Mouse (Mus musculus) kidney, embryonic 14.5 days (tissue): ENCODE measurements around the gene Mlip. TPM values are rescaled to one million over a fixed set of nuclear protein-coding genes. Genes with fewer than 3 reads are reported as not detected.
"Not testable (repeated sequence)": the region's sequence is repeated elsewhere in the genome, so short reads cannot be mapped to it uniquely, and the experiment has no call there.

Experiments used
- ATAC-seq: fragments of 200-750 bp; cut with Nextera tagmentation; 2 replicates; pipeline ENCODE4 v1.8.0; 2017; ENCODE audit warnings: moderate number of reproducible peaks, mild to moderate bottlenecking, moderate TSS enrichment, moderate library complexity; ENCODE audit not compliant: low FRiP score, low TSS enrichment
- H3K27ac ChIP-seq: fragments of 300-500 bp; sonication (generic); 2 replicates; pipeline ENCODE4 v1.5.1; 2014; ENCODE audit warnings: low read depth, mild to moderate bottlenecking, low read length, moderate library complexity, mixed read lengths
- H3K27me3 ChIP-seq: fragments of 300-500 bp; sonication (generic); 2 replicates; pipeline ENCODE4 v1.6.1; 2014; ENCODE audit warnings: mild to moderate bottlenecking, low read length; ENCODE audit not compliant: control insufficient read depth, insufficient read depth
- H3K36me3 ChIP-seq: fragments of 300-500 bp; sonication (generic); 2 replicates; pipeline ENCODE4 v1.6.1; 2014; ENCODE audit warnings: low read length, mixed read lengths; ENCODE audit not compliant: control insufficient read depth, insufficient read depth
- H3K4me1 ChIP-seq: fragments of 300-500 bp; sonication (generic); 2 replicates; pipeline ENCODE4 v1.6.1; 2014; ENCODE audit warnings: low read length, mixed read lengths; ENCODE audit not compliant: control insufficient read depth, insufficient read depth
- H3K4me2 ChIP-seq: fragments of 300-500 bp; sonication (generic); replicated peaks from 2 replicates; pipeline ENCODE4 v1.6.1; 2014; ENCODE audit warnings: low read depth, mild to moderate bottlenecking, low read length
- H3K4me3 ChIP-seq: fragments of 300-500 bp; sonication (generic); 2 replicates; pipeline ENCODE4 v1.5.1; 2014; ENCODE audit warnings: mild to moderate bottlenecking, low read length
- H3K9ac ChIP-seq: fragments of 300-500 bp; sonication (generic); 2 replicates; pipeline ENCODE4 v1.6.1; 2014; ENCODE audit warnings: low read depth, mild to moderate bottlenecking, low read length, moderate library complexity
- H3K9me3 ChIP-seq: fragments of 300-500 bp; sonication (generic); 2 replicates; pipeline ENCODE4 v1.6.1; 2016; ENCODE audit warnings: low read length; ENCODE audit not compliant: control insufficient read depth
- WGBS: fragments of 180-500 bp; shearing (Covaris S2); extraction: QIAGEN DNeasy Blood & Tissue Kit; methylation state at CpG from one replicate; pipeline ENCODE4 v1.1.7; 2014; 5-methylcytosine and 5-hydroxymethylcytosine counted together
- polyA plus RNA-seq: library from polyadenylated mRNA; unstranded; fragments of >200 nt; fragmentation: Nextera tagmentation; extraction: Ambion mirVana; gene quantifications from 2 replicates; pipeline ENCODE4 v1.2.1, GENCODE M21; 2014

Mlip gene
- polyA plus RNA-seq, 1 experiment from 2014 or later = not detected

DNA sequence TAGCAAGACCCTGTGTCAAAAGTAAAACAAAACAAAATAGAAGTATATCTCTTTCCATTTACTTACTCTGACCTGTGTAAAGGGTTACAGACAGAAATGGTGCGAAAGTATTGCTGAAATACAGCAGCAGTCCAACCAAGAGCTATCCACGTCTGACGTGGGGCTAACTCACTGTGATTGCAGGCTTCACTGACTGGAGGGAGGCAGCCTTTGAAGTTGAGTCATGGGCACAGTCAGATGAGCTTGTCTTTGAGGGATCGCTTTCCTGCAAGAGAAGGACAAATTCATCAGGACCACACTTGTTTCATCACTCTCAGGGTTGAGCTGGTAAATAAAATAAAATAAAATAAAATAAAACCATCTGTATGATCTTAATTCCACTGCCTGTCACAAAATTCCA is 31.2 kb upstream of the Mlip start:
- 45% methylated on average over 4 of the region's 4 CpGs for WGBS
- Histone ChIP-seq H3K36me3 (no peaks in the 10 kb centered on the region), H3K4me1 (no peaks in the 10 kb centered on the region), H3K9ac (no peak overlapping the region), H3K4me3 (no peak overlapping the region), H3K4me2 (no peak overlapping the region), H3K9me3 (no peaks in the 10 kb centered on the region), H3K27ac (no peak overlapping the region), H3K27me3 (no peaks in the 10 kb centered on the region)
- no peak for ATAC-seq

DNA sequence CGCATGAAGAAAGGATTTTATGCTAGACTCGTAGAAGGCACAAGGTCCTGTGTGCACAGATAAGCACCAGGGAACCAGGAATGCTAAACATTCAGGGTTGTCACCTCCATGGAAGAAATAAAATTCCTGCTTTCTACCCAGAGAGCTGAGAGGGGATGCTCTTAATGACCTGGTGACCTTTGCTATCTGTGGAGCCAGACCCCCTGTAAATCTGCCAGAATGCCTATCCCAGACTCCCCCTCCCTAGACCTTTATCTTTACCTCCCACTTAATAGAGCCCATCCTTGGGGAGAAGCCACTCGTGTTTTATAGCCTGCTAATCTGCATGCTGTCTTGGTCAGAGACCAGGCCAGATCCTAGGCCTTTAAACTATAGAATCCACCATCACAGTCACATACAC is 29.7 kb upstream of the Mlip start:
- H3K4me2 ChIP-seq = no peak overlapping the region
- no peaks in the 10 kb centered on the region for H3K9me3 ChIP-seq
- H3K27ac ChIP-seq = no peak overlapping the region
- 39% methylated on average over 3 of the region's 3 CpGs for WGBS
- no peaks in the 10 kb centered on the region for H3K4me1 ChIP-seq
- 0 out of 2 replicates have a peak, but pooled peaks have one; percentile 14 for ATAC-seq
- H3K4me3 ChIP-seq = no peak overlapping the region
- no peak overlapping the region for H3K9ac ChIP-seq
- H3K36me3 ChIP-seq = no peaks in the 10 kb centered on the region
- no peaks in the 10 kb centered on the region for H3K27me3 ChIP-seq

DNA sequence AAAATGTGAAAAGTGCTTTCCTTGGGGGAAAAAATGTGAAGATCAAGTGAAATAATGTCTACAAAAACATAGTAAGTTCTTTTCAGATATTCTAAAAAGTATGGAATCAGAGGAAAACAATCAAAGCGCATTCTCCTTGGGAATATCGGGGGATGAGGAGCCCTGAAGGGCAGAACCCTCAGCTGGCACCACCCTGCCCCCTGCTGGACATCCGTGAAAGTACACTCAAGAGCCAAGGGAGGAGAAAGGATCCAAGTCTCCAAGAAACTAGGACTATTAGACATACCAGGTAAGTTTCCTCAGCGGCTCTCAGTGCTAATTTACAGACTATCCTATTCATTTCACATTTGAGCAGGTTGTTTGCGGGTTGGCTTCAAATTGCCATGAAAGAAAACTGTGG is 28.8 kb upstream of the Mlip start:
- WGBS = 17% methylated on average over 5 of the region's 5 CpGs
- Histone ChIP-seq H3K4me2 (no peak overlapping the region), H3K36me3 (no peaks in the 10 kb centered on the region), H3K4me3 (no peak overlapping the region), H3K4me1 (no peaks in the 10 kb centered on the region), H3K27me3 (no peaks in the 10 kb centered on the region), H3K9ac (no peak overlapping the region), H3K9me3 (no peaks in the 10 kb centered on the region), H3K27ac (no peak overlapping the region)
- no peak for ATAC-seq

DNA sequence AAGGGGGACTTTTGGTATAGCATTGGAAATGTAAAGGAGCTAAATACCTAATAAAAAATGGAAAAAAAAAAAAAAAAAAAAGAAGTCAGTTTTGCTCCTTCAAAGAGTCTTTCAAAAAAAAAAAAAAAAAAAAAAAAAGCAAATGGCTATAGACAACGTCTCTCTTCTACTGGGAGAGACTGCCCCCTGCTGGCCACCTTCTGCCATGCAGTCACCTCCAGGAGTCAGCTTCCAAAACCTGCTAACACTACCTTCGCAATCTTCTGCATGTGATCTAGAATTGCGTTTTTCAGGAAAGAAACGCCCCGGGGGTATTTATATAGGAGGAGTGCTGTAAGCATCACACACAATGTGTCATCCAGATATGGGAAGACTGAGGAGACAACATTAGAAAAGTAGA is 26.9 kb upstream of the Mlip start:
- Histone ChIP-seq H3K4me1 (no peaks in the 10 kb centered on the region), H3K36me3 (no peaks in the 10 kb centered on the region), H3K27ac (no peak overlapping the region), H3K9ac (no peak overlapping the region), H3K9me3 (no peaks in the 10 kb centered on the region), H3K4me2 (no peak overlapping the region), H3K27me3 (no peaks in the 10 kb centered on the region), H3K4me3 (no peak overlapping the region)
- WGBS = 46% methylated on average over 5 of the region's 5 CpGs
- no peak for ATAC-seq

DNA sequence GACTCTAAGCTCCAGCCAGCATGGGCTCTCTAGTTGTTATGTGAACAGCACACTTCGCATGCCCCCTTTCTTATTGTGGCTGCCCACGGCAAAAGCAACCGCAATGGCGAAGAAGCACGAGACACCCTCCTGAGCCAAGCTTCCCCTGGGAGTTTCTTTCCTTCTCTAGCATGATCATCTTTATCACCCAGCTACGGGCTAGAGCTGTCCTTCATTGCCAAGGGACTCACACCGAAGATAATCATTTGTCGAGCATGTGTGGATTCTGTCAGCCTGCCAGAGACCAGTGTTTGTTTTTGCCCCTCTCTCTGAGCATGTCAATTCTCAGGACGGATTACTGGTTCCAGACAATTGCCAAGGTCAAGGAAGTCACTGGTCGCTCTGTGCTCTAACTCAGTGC is 24.9 kb upstream of the Mlip start:
- no peaks in the 10 kb centered on the region for H3K9me3 ChIP-seq
- no peak overlapping the region for H3K4me2 ChIP-seq
- no peak overlapping the region for H3K9ac ChIP-seq
- no peaks in the 10 kb centered on the region for H3K36me3 ChIP-seq
- no peaks in the 10 kb centered on the region for H3K27me3 ChIP-seq
- no peak overlapping the region for H3K27ac ChIP-seq
- no peak overlapping the region for H3K4me3 ChIP-seq
- H3K4me1 ChIP-seq = no peaks in the 10 kb centered on the region
- WGBS = 53% methylated on average over 10 of the region's 10 CpGs
- no peak for ATAC-seq

DNA sequence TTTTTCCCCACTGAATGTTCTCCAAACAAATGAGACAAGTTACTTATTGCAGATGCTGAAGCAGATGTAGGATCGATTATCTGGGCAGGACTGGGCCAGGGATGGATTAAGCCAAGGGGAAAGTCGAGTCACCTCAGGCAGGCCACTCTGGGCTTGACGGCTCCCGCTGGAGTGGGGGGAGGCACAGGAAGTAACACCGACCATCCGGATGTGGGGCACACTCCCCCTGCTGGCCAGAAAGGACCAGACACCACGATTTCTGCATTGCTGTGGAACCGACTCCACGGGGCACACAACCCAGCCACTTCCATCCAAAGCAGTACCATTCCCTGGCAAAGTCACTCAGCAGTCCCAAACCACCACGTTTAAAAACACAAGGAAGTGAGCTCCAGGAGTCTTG is 24.3 kb upstream of the Mlip start:
- ATAC-seq = no peak
- 78% methylated on average over 10 of the region's 10 CpGs for WGBS
- Histone ChIP-seq H3K4me1 (no peaks in the 10 kb centered on the region), H3K36me3 (no peaks in the 10 kb centered on the region), H3K4me3 (no peak overlapping the region), H3K27ac (no peak overlapping the region), H3K9ac (no peak overlapping the region), H3K27me3 (no peaks in the 10 kb centered on the region), H3K9me3 (no peaks in the 10 kb centered on the region), H3K4me2 (no peak overlapping the region)

DNA sequence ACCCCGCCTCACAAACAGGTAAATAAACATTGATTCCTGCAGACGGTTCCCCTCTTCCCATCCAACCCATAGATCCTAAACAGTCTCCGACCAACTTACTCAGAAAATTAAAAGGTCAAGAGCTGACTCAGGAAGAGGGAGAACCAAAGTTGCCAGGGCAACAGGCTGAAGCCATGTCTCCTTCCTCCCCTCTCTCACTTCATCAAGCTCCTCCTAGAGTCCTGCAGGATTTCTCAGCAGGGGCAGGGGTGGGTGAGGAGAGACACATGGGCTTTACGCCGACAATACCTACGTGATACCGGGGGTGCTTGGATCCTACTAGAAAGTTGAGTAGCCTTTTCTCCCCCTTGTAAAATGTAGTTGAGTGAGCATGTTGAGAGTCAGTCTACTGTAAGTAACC is 23.8 kb upstream of the Mlip start:
- Histone ChIP-seq H3K9me3 (no peaks in the 10 kb centered on the region), H3K27me3 (no peaks in the 10 kb centered on the region), H3K4me3 (no peak overlapping the region), H3K36me3 (no peaks in the 10 kb centered on the region), H3K9ac (no peak overlapping the region), H3K4me1 (no peaks in the 10 kb centered on the region), H3K27ac (no peak overlapping the region), H3K4me2 (no peak overlapping the region)
- no peak for ATAC-seq
- 86% methylated on average over 7 of the region's 7 CpGs for WGBS

DNA sequence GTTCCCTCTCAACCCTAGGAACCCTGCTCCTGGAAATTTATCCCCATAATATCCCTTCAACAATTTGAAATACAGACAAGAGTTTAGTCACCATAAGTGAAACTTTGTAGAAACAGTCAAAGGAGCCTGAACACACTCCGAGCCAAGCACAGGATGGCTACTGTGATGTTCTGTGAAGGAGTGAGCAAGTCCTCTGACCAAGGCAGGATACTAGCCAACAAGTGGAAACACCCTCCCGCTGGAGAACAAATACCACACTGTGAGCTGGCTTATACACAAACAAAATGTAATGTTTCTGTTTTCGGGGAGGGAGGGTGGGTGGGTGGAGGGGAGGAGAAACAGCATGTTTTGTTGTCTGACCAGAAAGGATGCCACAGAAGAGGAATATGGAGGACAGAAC is 17.9 kb upstream of the Mlip start:
- no peak for ATAC-seq
- no peak overlapping the region for H3K9ac ChIP-seq
- no peaks in the 10 kb centered on the region for H3K36me3 ChIP-seq
- no peaks in the 10 kb centered on the region for H3K27me3 ChIP-seq
- H3K4me1 ChIP-seq = no peaks in the 10 kb centered on the region
- H3K4me2 ChIP-seq = no peak overlapping the region
- H3K4me3 ChIP-seq = no peak overlapping the region
- H3K27ac ChIP-seq = no peak overlapping the region
- 89% methylated on average over 3 of the region's 3 CpGs for WGBS
- no peaks in the 10 kb centered on the region for H3K9me3 ChIP-seq

DNA sequence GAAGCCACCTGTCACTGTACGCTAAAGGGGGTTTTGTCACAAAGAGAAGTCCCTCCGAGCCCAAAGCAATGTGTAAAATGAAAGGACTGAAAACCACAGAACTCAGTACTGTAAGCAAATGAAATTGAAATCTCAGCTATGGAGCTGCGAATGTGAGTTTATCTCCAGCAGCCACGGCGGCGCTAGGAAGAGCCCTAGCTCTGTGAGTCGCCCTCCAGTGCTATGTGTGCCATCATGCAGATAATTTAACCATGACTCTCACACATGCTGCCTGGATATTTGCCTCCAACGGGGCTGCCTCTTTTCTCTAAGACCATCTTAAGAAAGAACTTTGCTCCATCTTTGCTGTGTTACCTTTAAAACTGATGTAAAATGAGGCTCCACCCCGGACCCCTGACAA is 16.5 kb upstream of the Mlip start:
- Histone ChIP-seq H3K9me3 (no peaks in the 10 kb centered on the region), H3K27me3 (no peaks in the 10 kb centered on the region), H3K4me2 (no peak overlapping the region), H3K9ac (no peak overlapping the region), H3K36me3 (no peaks in the 10 kb centered on the region), H3K4me3 (no peak overlapping the region), H3K27ac (no peak overlapping the region), H3K4me1 (no peaks in the 10 kb centered on the region)
- WGBS = 80% methylated on average over 9 of the region's 9 CpGs
- no peak for ATAC-seq

DNA sequence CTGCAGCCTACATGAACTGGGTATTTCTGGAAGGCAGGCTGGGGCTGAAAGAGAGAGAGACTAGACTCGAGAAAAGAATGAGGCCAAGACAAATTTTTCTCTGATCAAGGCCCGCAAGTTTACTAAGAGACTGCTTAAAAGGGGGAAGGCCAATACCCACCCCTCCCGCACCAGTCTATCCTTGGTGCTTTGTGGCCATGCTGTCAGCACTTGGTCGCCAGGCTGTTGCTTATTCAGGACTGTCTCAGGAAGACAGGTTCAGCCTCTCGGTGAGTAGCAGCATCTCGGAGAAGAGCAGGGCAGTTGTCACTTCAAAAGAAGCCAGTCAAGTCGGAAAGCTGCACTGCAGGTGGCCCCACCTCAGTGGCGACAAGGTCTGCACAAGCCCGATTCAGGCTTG is 11.9 kb upstream of the Mlip start:
- not testable (repeated sequence) for H3K9ac ChIP-seq, H3K27me3 ChIP-seq, H3K4me2 ChIP-seq, H3K36me3 ChIP-seq, H3K9me3 ChIP-seq, ATAC-seq, H3K4me1 ChIP-seq, H3K4me3 ChIP-seq, H3K27ac ChIP-seq
- WGBS = 76% methylated on average over 9 of the region's 9 CpGs
